Mouse (Mus musculus): ENCODE measurements around the gene Stra6.

Gene Stra6

DNA sequence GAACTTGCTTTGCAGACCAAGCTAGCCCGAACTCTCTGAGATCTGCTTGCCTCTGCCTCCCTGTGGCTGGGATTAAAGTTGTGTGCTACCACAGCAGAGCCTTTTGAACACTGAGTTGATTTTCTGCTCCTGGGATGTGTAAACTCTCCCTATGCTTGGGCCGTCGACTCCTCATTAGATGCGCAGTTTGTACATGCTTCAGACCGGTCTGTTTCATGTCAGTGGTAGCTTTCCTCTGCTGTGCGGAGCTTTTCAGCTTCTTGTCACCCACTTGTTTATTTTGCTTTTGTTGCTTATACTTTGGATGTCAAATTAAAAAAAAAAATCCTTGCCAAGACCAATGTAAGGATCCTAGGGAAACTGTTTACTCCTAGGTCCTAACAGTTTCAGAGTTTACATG is 32.4 kb downstream of the Stra6 start:
- DNase-seq (ENCODE audit: low spot score in 2 of 2): no peak

DNA sequence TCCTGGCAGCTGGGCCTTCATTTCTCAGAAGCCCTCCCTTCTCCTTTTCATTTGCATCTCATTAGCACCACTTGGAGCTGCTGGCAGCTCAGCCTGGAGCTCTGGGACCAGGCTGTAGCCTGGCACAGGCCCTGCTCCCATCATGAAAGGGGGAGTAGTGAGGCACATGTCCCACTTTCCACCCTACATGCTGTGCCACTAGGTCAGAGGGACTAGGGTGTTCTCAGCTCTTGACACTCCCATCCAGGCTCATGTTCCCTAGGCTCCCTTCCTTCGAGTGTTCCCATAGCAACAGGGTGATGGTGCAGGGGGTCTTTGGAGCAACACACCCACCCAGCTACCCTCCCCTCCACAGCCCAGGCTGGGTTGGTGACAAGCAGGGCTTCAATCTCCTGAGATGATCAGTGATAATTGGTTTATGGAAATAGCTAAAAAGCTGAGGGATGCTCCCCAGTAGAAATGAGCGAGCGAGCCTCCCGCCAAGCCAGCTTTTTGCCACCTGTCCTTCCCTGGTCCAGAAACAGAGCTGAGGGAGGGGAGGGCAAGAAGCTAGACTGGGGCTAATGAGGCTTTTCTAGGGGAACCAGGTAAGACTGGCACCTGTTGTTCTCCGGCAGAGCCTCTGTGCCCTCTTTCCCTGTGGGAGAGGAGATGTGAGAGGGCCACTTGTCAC is 33.2 kb downstream of the Stra6 start:
- peak in 1 of 2 experiments; percentile 64 for DNase-seq (ENCODE audit: low spot score in 2 of 2)

DNA sequence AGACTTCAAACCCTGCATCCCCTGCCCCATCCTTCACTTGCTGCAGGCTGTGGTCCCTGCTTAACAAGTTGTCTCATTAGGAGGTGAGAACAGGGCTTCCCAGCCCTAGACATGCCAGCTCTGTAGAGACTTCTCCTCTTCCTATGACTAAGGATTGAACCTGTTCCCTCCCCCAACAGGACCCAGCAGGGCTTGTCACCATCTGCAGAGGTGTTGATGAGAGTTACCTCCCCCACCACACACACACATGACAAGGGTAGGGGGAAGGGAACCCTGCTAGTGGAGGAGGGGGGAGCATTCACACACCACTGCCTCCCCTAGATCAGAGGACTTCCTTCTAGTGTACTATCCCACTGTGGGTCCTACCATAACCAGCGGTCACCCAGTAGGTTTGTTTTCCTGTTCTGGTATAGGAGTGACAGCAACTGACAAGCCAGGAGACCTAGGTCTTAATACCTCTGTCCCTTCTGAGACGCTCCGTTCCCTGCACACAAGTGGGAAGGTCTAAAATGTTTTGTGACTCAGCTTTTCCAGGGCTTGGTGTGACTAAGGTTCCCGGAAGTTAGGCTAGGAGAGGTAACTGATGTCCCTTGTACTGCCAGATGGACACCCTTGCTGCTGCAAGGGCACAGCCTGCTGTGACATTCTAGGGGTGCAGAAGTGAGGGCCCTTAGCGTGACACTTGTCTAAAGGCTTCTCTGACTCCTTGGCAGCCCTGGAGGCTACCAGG is 36.4 kb downstream of the Stra6 start:
- no peak for DNase-seq (ENCODE audit: low spot score in 2 of 2)

DNA sequence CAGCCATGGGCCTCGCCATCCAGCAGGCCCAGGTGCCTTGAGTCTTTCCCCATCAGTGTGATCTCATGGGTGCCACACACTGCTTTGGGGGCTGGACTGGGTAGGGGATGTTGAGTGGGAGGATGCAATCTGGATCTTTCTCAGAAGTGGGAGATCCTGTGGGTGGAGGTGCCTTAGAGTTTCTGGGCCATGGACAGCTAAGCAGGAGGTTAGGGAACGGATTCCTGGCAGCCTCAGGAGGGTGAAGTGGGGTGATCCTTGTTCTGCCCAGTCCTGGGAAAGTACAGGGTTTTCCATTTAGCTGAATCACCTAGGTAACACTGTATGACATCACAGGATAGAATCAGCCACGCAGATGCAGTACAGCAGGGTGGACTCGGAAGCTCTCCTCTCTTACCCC is 38.4 kb downstream of the Stra6 start:
- peak in 1 of 2 experiments; percentile 69 for DNase-seq (ENCODE audit: low spot score in 2 of 2)

DNA sequence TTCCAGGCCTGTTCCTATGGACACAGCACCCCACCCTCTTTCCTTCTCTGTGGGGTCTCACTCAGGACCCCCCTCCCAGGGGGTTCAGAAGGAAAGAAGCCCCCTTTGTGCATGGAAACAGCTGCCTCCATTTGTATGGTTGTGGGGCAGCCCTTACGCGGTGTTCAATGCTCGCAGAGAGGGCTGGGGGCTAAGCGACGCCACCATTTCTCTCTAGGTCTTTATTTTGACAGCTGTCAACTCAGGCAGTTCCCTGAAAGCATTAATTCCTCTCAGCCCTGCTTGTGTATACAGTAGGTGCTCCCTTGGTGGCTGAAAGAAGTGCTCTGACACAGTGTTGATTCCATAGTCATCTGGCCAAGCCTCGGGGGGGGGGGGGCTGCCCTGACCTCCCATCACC is 40.1 kb downstream of the Stra6 start:
- no peak for DNase-seq (ENCODE audit: low spot score in 2 of 2)

DNA sequence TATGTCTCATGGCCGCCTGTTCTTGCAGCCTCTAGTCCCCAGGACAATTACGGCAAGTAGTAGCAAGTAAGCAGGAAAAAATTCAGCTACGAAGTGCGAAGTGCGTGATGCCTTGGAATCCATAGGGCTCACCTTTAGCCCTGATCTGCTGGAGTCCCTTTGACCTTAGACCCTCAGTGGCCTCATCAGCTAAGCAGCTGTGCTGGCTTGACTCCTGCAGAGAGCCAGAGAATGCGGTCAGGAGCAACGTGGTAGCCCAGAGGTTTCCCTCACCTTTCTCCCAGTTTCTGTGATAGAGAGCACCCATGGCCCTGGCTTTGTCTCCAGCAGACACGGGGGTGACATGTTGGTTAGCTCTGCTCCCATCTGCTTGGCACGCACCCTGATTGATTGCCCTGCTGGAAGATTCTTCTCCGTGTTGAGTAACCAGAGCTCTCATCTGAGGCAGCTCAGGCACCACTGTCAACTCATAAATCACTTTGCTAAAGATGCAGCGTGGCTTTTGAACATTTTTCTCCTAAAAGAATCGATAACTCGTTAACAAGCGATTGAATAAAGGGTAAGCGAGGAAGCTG is 42.1 kb downstream of the Stra6 start:
- no peak for DNase-seq (ENCODE audit: low spot score in 2 of 2)

DNA sequence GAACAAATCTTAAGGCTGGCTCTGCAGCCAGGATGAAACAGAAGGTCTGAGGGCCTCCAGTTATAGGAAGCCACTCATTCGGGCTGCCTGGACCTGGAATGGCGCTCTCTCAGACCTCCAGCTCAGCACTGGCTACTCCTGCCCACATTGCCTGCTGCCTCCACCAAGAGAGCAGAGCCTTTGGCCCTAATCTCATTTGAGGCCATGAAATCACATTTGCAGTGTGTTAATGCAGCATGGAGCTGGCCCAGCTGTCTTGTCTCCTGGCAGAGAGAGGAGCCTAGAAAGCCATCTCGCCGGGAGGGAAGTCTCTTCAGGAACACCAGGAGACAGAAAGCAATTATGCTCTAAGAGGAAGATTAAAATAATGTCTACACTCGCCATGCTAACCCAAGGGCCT is 43.9 kb downstream of the Stra6 start:
- no peak for DNase-seq (ENCODE audit: low spot score in 2 of 2)

DNA sequence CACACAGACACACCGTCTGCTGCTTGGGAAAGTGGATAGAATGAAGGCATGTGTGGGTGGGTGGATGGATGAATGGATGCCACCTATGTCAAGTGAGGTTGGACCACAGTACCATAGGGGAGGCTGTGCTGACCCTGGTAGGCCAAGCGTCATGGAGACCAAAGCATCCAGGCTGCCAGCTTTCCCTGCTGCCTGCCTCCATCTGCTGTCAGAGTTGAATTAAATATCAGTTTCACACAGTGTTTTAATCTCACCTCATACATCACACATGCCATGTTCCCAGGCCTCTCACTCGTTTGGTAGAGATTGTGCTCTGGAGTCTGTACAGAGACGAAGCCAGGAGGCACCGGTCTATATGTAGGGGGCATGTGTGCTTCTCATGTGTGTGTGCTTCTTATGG is 47.2 kb downstream of the Stra6 start:
- no peak for DNase-seq (ENCODE audit: low spot score in 2 of 2)

DNA sequence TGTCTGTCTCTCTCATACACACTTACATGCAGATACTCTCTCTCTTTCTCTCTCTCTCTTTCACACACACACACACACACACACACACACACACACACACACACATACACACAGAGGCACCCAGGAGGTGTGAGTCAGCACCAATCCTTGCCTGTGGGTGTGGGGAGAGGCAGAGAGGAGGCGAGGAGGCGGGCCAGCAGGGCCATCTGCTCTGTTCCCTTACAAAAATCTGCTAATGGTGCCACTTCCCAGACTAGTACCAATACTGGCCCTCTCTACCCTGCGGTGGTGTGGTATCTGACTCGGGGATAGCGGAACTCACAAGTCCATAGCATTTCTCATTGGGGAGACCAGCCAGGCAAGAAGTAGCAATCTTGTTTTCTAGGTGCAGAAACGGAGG is 47.8 kb downstream of the Stra6 start:
- DNase-seq (ENCODE audit: low spot score in 2 of 2): peak in 1 of 2 experiments; percentile 86

DNA sequence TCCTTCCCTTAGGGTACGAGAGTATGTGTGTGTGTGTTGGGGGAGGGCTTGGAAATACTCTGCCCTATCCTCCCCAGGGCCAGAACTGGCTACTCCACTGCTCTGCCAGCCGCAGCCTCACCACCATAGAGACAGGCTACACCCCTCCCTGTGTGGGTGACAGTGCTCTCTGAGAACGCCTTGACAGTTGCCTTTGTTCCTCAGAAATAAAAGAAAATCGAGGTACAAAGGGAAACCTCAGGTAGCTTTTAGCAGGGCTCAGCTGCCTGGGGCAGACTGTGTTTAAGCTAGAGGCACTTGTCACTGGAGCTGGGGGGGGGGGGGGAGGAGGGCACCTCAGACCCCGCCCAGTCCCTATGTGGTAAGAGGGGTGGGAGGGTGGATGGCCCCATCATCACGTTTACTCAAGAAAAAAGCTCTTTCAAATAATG is 48.7 kb downstream of the Stra6 start:
- DNase-seq (ENCODE audit: low spot score in 2 of 2): no peak

DNA sequence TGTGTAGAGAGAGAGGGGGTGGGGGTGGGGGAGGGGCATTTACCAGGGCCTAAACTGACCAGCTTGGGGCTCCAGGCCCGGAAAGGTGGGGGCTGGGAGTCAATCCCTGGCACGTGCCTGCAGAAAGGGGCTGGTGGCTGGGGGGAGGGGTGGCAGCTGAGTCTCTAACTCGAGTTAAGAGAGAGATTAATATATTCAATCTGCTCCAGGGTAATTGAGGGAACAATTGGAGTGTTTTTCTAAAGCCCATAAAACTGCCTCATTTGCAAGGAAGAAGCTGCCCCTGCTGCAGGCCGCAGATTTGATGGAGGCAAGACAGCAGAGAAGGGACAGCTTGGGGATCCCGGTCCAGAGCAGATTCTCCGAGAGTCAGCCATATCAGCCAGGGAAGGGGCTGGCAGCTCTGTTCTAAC is 49.3 kb downstream of the Stra6 start:
- DNase-seq (ENCODE audit: low spot score in 2 of 2): no peak

DNA sequence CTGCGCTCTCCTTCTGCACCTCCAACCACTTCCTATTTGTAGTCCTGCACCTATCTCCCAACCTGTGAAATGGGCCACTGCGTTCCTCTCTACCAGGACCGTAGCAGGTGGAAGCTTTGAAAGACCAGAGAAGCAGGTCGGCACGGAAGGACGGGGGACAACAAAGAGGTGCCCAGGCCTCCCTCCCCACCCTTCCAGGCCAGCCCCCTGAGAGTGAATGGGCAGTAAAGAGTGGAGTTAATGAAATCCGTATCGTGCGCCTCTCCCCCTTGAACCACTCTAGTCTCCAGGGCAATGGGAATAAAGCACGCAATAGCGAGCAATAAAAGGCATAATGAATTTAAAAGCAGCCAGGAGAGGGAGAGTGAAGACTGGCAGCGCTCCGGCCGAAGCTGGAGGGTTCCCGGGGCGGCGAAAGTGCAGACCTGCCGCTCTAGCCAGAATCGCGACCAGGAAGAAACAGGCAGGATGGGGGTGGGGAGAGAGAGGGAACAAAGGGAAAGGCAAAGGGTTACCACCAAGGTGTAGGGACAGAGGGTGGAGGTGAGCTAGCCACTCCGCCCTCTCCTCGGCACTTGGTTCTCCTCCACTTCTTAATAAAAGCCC is 49.8 kb downstream of the Stra6 start:
- DNase-seq (ENCODE audit: low spot score in 2 of 2): no peak

DNA sequence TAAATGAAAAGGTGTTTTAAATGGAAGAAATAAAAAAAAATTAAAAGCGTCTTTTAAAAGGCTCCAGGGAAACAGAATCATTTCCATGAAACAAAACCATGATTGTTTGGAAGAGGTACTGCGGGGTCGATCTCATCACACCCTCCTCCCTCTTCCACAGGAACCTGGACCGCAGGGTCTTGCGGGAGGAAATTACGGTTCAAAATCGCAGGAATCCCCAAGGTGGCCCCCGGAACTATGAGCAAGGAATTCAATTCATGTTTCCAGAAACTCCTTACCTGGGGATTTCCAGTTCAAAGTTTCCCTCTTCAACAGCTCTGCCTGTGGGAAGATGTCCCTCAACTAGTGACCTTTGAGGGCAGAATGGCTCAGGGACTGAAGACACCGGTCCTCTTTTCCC is 50.4 kb downstream of the Stra6 start:
- DNase-seq (ENCODE audit: low spot score in 2 of 2): no peak

DNA sequence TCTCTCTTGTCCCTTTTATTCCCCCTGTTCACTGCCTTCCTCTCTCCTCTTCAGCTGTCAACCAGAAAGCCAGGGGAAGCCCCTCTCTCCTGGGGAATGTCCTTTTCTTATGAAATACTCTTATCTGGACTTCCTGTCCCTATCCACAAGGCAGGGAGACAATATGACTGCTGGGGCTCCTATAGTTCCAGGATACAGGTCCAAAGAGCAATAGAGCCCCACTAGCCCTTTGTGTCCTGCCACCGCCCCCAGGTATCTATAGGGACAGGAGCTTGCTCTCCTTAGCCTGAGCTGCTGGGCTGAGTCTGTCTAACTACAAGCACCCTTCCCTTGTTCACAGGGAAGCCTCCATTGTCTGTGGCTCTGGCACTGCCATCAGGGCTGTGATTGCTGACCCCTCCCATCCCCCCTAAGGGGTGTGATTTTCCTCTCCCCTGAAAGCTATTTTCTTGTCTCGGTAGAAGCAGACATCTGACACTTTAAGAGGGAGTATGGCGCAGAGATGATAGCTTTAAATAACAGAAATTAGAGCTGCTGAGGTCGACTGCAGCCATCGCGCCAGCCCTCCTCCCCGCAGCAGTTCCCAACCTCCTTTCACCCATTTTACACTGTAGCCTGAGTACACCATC is 51.8 kb downstream of the Stra6 start:
- no peak for DNase-seq (ENCODE audit: low spot score in 2 of 2)

DNA sequence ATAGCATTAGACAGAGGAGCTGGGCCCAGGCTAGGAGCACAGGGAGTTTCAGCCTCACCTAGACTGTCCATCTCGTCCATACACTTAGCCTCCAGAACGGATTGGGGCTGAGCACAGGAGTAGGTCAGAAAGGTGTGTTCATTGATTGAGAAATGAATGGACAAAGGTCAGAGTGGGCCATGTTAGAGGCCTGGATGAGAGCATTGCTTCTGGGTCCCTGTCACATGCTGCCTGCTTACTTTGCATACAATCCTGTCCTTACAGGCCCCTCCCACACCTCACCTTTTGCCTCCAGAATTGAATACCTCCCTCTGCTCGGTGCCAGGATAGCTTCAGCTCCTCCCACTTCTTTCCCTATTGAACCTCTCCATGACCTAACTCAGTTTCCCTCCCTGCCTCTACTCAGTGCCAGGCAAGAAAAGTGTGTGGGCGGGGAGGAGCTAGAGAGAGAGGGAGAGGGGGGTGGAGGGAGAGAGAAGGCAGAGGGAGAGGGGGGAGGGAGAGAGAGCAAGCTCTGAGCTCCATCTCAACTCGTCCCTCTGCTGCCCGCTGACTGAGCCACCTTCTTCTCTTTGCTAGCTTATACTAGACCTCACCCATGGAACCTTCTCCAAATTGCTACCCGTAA is 52.5 kb downstream of the Stra6 start:
- DNase-seq (ENCODE audit: low spot score in 2 of 2): no peak

DNA sequence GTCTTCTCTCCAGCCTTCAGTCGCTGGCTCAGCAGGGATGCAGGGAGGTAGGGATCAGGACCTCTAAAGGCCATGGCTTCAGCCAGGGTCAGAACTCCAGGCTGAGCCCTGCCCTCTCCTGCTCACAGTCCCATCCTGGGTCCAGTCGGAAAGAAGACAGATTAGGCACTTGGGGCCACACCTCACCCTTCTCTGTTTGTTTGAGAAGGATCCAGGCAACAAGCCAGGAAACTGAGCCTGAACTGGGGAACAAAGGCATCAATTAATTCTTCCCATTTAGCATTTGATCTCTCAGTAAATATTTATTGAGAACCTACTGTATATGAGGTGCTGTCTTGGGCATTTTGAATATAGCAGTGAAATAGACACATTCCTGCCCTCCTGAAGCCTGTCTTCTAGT is 55.1 kb downstream of the Stra6 start, which contains the start of gene Ccdc33:
Gene Ccdc33 (minus strand): TSS at position 153 of the 400 bp plus-strand sequence.
- no peak for DNase-seq (ENCODE audit: low spot score in 2 of 2)

DNA sequence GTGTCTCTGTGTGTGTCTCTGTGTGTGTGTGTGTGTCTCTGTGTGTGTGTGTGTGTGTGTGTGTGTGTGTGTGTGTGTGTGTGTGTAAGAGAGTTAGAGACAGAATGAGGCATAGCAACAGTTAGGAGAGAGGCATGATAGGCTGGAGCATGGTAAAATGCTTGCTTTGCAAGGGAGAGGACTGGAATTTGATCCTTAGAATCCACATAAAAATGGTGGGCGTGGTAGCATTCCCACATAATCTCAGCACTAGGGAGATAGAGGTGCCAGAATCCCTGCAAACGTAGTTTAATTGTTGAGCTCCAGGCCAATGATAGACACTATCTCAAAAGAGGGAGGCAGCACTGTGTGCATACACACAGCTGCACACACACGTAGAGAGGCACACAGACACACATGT is 61.5 kb downstream of the Stra6 start:
- DNase-seq (ENCODE audit: low spot score in 2 of 2): no peak

DNA sequence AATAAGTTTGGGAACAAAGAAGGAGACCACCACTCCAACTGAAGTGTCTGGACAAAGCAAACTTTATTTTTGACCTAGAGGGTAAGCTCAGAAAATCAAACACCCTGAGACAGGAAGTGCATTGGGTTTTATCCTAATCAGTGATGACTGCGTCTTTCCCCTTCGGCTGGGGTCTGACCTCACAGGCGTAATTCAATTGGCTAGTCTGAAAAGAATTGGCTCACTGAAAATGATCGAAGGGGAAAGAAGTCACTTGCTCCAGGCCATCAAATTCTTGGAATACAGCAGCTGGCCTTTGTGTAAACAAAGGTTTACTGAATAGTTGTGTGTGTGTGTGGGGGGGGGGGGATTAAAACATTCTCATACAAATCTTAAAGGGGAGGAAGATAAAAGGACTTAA is 62.2 kb downstream of the Stra6 start:
- DNase-seq (ENCODE audit: low spot score in 2 of 2): no peak

DNA sequence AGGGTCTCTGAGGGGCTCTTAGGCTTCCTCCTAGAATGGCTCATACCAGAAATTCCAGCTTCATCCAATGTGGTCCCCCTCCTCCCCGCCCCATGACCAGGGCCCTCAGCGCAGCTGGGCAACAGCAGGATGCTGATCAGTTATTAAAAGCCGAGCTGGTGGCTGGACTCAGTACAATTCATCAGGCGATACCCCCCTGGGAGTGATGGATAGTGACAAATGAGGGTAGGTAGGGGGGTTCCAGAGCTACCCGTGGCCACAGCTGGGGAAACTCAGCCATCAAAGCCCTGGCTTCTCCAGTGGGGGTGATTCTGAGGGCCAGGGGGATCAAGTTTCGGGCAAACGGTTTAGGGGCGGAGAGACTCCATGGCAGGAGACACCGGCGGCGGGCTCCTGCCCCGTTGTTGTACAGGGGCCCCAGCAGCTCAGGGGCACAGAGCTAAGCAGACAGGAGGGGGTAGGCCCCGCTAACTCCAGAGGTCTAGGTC is 65.4 kb downstream of the Stra6 start:
- no peak for DNase-seq (ENCODE audit: low spot score in 2 of 2)

DNA sequence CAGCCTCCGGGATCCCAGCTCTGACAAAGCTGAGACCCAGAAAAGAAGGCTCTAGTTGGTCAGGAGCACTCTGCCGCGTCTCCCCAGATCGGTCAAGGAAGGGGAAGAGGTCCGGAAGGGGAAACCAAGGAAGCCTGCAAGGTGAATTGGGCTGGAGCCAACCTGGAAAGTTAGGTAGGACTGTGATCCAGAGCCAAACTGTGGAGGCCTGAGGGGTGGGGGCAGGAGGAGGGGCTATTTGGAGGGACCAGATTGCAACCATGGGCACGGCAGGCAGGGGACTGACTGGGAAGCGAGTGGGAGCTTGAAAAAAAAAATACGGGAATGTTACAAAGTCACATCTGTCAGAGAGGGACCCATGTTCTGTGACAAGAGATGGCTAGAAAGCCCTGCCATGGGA is 65.9 kb downstream of the Stra6 start:
- no peak for DNase-seq (ENCODE audit: low spot score in 2 of 2)

DNA sequence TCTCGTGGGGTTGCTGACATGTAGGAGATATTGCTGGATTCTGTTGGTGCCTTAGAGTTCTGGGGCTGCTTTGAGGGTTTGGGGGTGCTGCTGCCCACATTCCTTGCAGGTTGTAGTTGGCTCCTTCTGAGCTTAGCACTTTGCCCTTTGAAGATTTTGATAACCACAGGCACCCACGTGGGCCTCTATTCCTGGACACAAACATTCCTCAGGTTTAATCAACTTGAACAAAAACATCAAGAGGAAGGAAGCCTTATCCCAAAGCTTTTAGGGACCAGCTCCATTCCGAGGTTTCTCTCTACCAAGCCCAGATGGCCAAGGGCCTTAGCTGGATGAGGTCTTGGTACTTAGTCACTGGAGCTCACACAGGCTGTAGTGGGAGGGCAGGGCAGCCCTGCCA is 67.3 kb downstream of the Stra6 start:
- DNase-seq (ENCODE audit: low spot score in 2 of 2): no peak

DNA sequence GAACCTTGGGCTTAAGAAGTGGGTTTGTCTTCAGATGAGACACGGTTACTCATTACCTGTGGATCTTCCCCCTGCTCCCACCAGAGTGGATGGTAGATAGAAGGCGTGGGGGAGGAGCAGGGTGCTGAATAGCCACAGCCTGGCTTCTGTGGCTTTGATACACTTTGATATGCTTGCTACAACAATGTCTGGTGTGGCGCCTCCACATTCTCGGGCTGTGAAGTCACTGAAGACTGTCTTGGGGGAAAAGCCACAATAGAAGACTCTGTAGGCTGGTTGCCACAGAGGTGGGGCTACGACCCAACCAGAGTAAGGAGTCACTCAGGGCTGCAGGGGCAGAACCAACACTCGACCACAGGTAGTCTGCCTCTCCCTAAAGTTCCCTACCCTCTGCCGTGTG is 68.1 kb downstream of the Stra6 start:
- no peak for DNase-seq (ENCODE audit: low spot score in 2 of 2)

All from left cerebral cortex, adult 9 months (tissue).